Mouse (Mus musculus) heart, embryonic 15.5 days (tissue): ENCODE measurements around the gene Wdr46. TPM values are rescaled to one million over a fixed set of nuclear protein-coding genes. Genes with fewer than 3 reads are reported as not detected.
"Not testable (repeated sequence)": the region's sequence is repeated elsewhere in the genome, so short reads cannot be mapped to it uniquely, and the experiment has no call there.

Experiments used
- ATAC-seq: fragments of 200-750 bp; cut with Nextera tagmentation; replicated peaks from 2 replicates; pipeline ENCODE4 v1.8.0; 2017; ENCODE audit warnings: low read depth, moderate TSS enrichment; ENCODE audit not compliant: insufficient number of reproducible peaks, insufficient read depth, low FRiP score
- H3K27ac ChIP-seq: fragments of 300-500 bp; sonication (generic); 2 replicates; pipeline ENCODE4 v1.5.1; 2015; ENCODE audit warnings: mild to moderate bottlenecking, inconsistent platforms
- H3K27me3 ChIP-seq: fragments of 300-500 bp; sonication (generic); 2 replicates; pipeline ENCODE4 v1.6.1; 2015; ENCODE audit warnings: inconsistent platforms
- H3K36me3 ChIP-seq: fragments of 300-500 bp; sonication (generic); 2 replicates; pipeline ENCODE4 v1.6.1; 2015; ENCODE audit warnings: mild to moderate bottlenecking, inconsistent platforms
- H3K4me1 ChIP-seq: fragments of 300-500 bp; sonication (generic); replicated peaks from 2 replicates; pipeline ENCODE4 v1.6.1; 2015; ENCODE audit warnings: inconsistent platforms
- H3K4me2 ChIP-seq: fragments of 300-500 bp; sonication (generic); 2 replicates; pipeline ENCODE4 v1.6.1; 2015; ENCODE audit warnings: inconsistent platforms, mild to moderate bottlenecking, moderate library complexity
- H3K4me3 ChIP-seq: fragments of 300-500 bp; sonication (generic); 2 replicates; pipeline ENCODE4 v1.5.1; 2015; ENCODE audit warnings: mild to moderate bottlenecking, inconsistent platforms
- H3K9ac ChIP-seq: fragments of 300-500 bp; sonication (generic); 2 replicates; pipeline ENCODE4 v1.6.1; 2015; ENCODE audit warnings: mild to moderate bottlenecking, inconsistent platforms
- H3K9me3 ChIP-seq: fragments of 300-500 bp; sonication (generic); replicated peaks from 2 replicates; pipeline ENCODE4 v1.6.1; 2016; ENCODE audit warnings: inconsistent platforms
- WGBS: fragments of 180-500 bp; shearing (Covaris S2); methylation state at CpG from one replicate; pipeline ENCODE4 v1.1.7; 2015; ENCODE audit warnings: mixed read lengths; 5-methylcytosine and 5-hydroxymethylcytosine counted together
- polyA plus RNA-seq: library from polyadenylated mRNA; unstranded; fragments of >200 nt; fragmentation: Nextera tagmentation; extraction: Ambion mirVana; gene quantifications from 2 replicates; pipeline ENCODE4 v1.2.1, GENCODE M21; 2015

Gene Wdr46
- polyA plus RNA-seq, 1 experiment from 2014 or later: 16.3 TPM

GRCm38 (mm10) chr17:33994959-33995358, 54.5 kb downstream of the Wdr46 start:
- H3K4me3 ChIP-seq: no peak overlapping the region
- H3K36me3 ChIP-seq: no peaks in the 10 kb centered on the region
- H3K4me1 ChIP-seq: 0 out of 2 replicates have a peak, but pooled peaks cover 7% of the 10 kb centered on the region
- H3K27ac ChIP-seq: no peak overlapping the region
- WGBS: 86% methylated on average over 8 of the region's 8 CpGs
- H3K27me3 ChIP-seq: peaks cover 16% of the 10 kb centered on the region
- H3K4me2 ChIP-seq: no peak overlapping the region
- no peak for ATAC-seq
- H3K9me3 ChIP-seq: no peaks in the 10 kb centered on the region
- no peak overlapping the region for H3K9ac ChIP-seq

- Histone ChIP-seq H3K27me3 (peaks cover 22% of the 10 kb centered on the region), H3K4me3 (no peak overlapping the region), H3K4me1 (0 out of 2 replicates have a peak, but pooled peaks cover 7% of the 10 kb centered on the region), H3K9me3 (no peaks in the 10 kb centered on the region), H3K4me2 (no peak overlapping the region), H3K36me3 (no peaks in the 10 kb centered on the region), H3K9ac (no peak overlapping the region), H3K27ac (no peak overlapping the region)
- 39% methylated on average over 3 of the region's 3 CpGs for WGBS
- ATAC-seq: no peak
These were observed 55.2 kb downstream of the Wdr46 start for GRCm38 (mm10) chr17:33995651-33996050.

GRCm38 (mm10) chr17:33997025-33997424, 56.6 kb downstream of the Wdr46 start:
- H3K27ac ChIP-seq, ATAC-seq, H3K4me2 ChIP-seq, H3K36me3 ChIP-seq, H3K9me3 ChIP-seq, H3K4me3 ChIP-seq, H3K9ac ChIP-seq, H3K4me1 ChIP-seq: not testable (repeated sequence)
- 82% methylated on average over 2 of the region's 2 CpGs for WGBS
- peaks cover 31% of the 10 kb centered on the region for H3K27me3 ChIP-seq

GRCm38 (mm10) chr17:33998697-33999096, 58.2 kb downstream of the Wdr46 start:
- H3K9ac ChIP-seq, H3K4me1 ChIP-seq, H3K36me3 ChIP-seq, ATAC-seq, H3K27ac ChIP-seq, H3K9me3 ChIP-seq: not testable (repeated sequence)
- peak overlapping the region; percentile 56; the same call in 1 of the 2 replicates for H3K4me3 ChIP-seq
- peaks cover 34% of the 10 kb centered on the region for H3K27me3 ChIP-seq
- H3K4me2 ChIP-seq: peak overlapping the region; percentile 95
- 54% methylated on average over 5 of the region's 5 CpGs for WGBS

Other genes with a start within 250 kb of the Wdr46 start
- gene March2, start 222.0 kb upstream of the Wdr46 start, polyA plus RNA-seq: 98.6 and 118 TPM in 2 replicates
- gene Rab11b, start 180.1 kb upstream of the Wdr46 start, polyA plus RNA-seq: 274 and 318 TPM in 2 replicates
- 15.4 and 20.0 TPM in 2 replicates for gene Angptl4, start 158.8 kb upstream of the Wdr46 start, polyA plus RNA-seq
- 44.1 and 52.6 TPM in 2 replicates for gene Kank3, start 130.1 kb upstream of the Wdr46 start, polyA plus RNA-seq
- gene Rps28, start 116.1 kb upstream of the Wdr46 start, polyA plus RNA-seq: 456 and 543 TPM in 2 replicates
- 487 and 517 TPM in 2 replicates for gene Ndufa7, start 116.1 kb upstream of the Wdr46 start, polyA plus RNA-seq
- gene Cd320, start 97.6 kb upstream of the Wdr46 start, polyA plus RNA-seq: 31.4 and 39.9 TPM in 2 replicates
- not detected in 2 replicates for gene Gm7029, start 66.8 kb upstream of the Wdr46 start, polyA plus RNA-seq
- 5.3 and 7.3 TPM in 2 replicates for gene Kifc1, start 50.0 kb upstream of the Wdr46 start, polyA plus RNA-seq
- gene Platr17, start 35.5 kb upstream of the Wdr46 start, polyA plus RNA-seq: 0.18 TPM in 1 of 2 replicates, not detected in the other
- 27.1 and 36.7 TPM in 2 replicates for gene Daxx, start 31.2 kb upstream of the Wdr46 start, polyA plus RNA-seq
- 44.3 and 61.3 TPM in 2 replicates for gene Tapbp, start 24.8 kb upstream of the Wdr46 start, polyA plus RNA-seq
- gene Zbtb22, start 24.8 kb upstream of the Wdr46 start, polyA plus RNA-seq: 11.3 and 15.3 TPM in 2 replicates
- gene Rgl2, start 11.1 kb upstream of the Wdr46 start, polyA plus RNA-seq: 34.7 and 44.8 TPM in 2 replicates
- 112 and 115 TPM in 2 replicates for gene Pfdn6, start 317 bp upstream of the Wdr46 start, polyA plus RNA-seq
- 5.1 and 6.5 TPM in 2 replicates for gene B3galt4, start 10.8 kb downstream of the Wdr46 start, polyA plus RNA-seq
- gene Vps52, start 15.2 kb downstream of the Wdr46 start, polyA plus RNA-seq: 35.5 and 44.7 TPM in 2 replicates
- 847 and 935 TPM in 2 replicates for gene Rps18, start 15.3 kb downstream of the Wdr46 start, polyA plus RNA-seq
- gene H2-K1, start 59.7 kb downstream of the Wdr46 start, polyA plus RNA-seq: 37.4 and 80.9 TPM in 2 replicates
- 15.8 and 20.8 TPM in 2 replicates for gene Ring1, start 84.0 kb downstream of the Wdr46 start, polyA plus RNA-seq
- 47.4 and 56.2 TPM in 2 replicates for gene H2-Ke6, start 87.4 kb downstream of the Wdr46 start, polyA plus RNA-seq
- 97.8 and 133 TPM in 2 replicates for gene Slc39a7, start 91.0 kb downstream of the Wdr46 start, polyA plus RNA-seq
- gene Rxrb, start 91.2 kb downstream of the Wdr46 start, polyA plus RNA-seq: 26.8 and 38.5 TPM in 2 replicates
- gene Col11a2, start 98.8 kb downstream of the Wdr46 start, polyA plus RNA-seq: 1.3 and 4.6 TPM in 2 replicates
- 0.29 and 0.94 TPM in 2 replicates for gene H2-Oa, start 151.7 kb downstream of the Wdr46 start, polyA plus RNA-seq
- 6.0 and 13.6 TPM in 2 replicates for gene H2-DMa, start 178.9 kb downstream of the Wdr46 start, polyA plus RNA-seq
- 59.0 and 77.7 TPM in 2 replicates for gene Brd2, start 182.0 kb downstream of the Wdr46 start, polyA plus RNA-seq
- gene H2-DMb2, start 202.6 kb downstream of the Wdr46 start, polyA plus RNA-seq: 0.69 and 2.5 TPM in 2 replicates
- gene H2-DMb1, start 212.4 kb downstream of the Wdr46 start, polyA plus RNA-seq: 0.34 and 3.2 TPM in 2 replicates
- gene Tap1, start 246.9 kb downstream of the Wdr46 start, polyA plus RNA-seq: 2.4 and 8.0 TPM in 2 replicates
- gene Psmb9, start 247.1 kb downstream of the Wdr46 start, polyA plus RNA-seq: 3.1 and 22.4 TPM in 2 replicates